Mouse (Mus musculus): ENCODE measurements around the gene Dyrk3.
"Not testable (repeated sequence)": the region's sequence is repeated elsewhere in the genome, so short reads cannot be mapped to it uniquely, and the experiment has no call there.

Dyrk3 gene

DNA sequence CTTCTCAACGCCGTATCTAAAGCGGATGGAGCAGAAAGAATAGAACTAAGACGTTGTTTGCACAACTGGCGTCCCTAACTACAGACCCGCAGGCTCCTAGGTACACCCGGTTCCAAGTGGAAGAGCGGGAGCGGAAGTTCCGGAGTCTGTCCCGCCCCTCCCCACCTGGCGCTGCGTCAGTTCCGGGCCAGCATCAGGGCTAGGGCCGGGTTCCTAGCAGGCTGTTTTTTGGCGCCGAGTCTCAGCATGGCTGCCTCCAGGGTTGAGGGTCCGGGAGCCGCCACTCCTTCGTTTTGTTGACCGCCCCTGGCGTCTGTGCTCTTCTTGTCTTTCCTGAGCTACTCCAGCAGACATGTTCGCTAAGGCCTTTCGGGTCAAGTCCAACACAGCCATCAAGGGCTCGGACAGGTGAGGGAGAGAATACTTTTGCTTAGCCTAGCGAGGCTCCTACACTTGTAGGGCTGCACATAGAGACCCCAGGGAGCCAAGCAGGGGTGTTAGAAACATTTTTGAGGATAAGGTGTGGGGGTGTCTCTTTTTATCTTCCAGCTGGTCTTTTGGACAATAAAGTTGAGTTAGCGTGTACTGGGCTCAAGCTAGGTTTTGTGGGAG, 15.0 kb upstream of the Dyrk3 start, which contains the start of gene Eif2d:
TSS of gene Eif2d (plus strand) at position 164 of the 612 bp plus-strand sequence.
- peak; percentile 89 for DNase-seq

DNA sequence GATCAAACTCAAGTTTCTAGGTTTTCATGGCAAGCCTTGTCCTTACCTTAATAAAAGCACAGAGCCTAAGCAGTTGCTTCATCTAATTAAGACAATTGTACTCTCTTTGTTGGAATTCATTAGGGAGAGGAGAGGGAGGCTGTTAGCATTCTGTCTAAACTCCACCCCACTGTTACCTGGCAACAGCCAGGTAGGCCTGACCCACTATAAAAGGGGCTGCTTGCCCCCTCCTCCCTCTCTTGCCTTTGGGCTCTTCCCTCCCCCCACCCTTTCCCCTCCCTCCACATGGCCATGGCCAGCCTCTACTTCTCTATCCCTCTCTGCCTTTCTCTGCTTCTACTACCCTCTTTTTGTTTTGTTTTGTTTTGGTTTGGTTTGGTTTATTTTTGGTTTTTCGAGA, 11.4 kb upstream of the Dyrk3 start:
- no peak for DNase-seq

- no peak for DNase-seq
Observed at GRCm38 (mm10) chr1:131146181-131146614, 8.1 kb upstream of the Dyrk3 start.

- DNase-seq, result not testable (repeated sequence)
Observed at GRCm38 (mm10) chr1:131145222-131145621, 7.1 kb upstream of the Dyrk3 start.

DNA sequence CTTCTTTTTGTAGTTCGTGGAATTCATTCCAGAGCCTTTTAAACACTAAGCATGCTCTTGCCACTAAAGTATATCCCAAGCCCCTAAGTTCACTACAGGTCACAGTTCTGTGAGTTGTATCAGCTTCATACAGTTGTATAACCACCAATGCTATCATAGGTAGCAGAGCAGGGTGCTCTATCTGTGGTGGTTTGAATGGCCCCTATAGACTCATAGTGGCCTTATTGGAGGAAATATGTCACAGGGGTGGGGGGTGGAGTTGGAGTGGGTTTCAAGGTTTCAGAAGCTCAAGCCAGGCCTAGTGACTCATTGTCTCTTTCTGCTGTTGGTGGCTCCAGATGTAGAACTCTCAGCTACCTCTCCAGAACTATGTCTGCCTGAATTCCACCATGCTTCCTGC, 4.3 kb upstream of the Dyrk3 start:
- no peak for DNase-seq

GRCm38 (mm10) chr1:131141449-131141848, 3.3 kb upstream of the Dyrk3 start:
- no peak for DNase-seq

DNA sequence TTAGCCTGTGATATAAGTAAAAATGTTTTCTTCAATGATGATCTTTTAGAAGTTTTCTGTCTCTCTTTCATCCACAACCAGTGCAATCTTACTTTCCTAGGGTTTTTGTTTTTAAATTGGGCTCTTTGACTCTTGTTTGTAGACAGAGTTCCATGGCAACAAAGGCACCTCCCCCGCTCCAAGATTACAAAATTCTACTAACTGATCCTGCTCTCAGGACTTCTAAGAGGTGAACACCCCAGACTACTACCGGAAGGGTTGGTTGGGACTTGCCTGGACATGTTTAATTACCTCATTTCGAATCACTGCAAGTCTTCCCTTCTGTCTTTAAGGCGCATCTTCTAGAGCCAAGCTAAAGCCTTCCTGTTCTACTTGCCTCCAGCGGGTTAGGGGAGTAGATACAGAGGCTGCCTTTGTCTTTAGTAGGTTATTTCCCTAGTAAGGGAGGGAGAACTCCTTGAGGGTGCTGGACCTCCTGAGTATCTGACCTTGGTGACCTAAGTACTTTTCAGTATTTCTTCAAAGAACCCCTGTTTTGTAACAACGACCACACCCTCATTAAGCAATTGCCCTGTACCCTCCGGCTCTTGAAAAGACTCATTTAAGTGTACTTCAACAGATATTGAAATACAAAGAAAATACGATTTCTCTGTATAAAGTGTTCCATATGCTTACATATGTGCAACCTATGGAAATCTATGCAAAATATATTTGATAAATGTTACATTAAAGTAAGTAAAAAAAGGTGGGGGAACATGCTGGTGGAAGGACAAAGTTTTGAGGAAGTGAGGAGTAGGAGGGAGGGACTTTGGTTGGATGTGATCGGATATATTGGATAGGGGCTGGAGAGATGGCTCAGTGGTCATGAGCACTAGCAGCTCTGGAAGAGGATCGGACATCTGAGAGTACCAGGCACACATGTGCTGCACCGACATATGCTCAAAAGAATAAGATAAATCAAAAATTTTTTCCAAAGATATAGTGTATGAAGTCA, 1.3 kb upstream of the Dyrk3 start:
- no peak for DNase-seq

DNA sequence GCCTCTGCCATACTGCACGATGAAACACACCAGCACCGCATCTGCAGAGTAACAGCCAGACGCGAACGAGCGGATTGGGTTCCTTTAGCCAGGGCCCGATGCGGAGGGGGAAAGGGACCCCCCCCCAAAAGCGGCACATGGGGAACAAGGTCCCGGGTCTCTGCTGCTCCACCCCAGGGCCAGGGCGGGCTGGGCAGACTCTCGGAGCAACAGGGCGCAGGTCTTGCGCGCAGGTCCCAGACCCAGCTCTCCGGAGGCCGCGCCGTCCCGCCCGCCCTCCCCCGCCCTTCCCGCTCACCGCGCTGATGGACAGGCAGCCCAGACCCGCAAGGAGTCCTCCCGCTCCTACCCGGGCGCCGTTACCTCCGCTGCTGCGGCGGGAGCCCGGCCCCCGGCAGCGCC, 422 bp downstream of the Dyrk3 start:
- peak; percentile 49 for DNase-seq

GRCm38 (mm10) chr1:131137111-131137510, 1.0 kb downstream of the Dyrk3 start:
- no peak for DNase-seq

GRCm38 (mm10) chr1:131135960-131136629, 2.0 kb downstream of the Dyrk3 start:
- no peak for DNase-seq

DNA sequence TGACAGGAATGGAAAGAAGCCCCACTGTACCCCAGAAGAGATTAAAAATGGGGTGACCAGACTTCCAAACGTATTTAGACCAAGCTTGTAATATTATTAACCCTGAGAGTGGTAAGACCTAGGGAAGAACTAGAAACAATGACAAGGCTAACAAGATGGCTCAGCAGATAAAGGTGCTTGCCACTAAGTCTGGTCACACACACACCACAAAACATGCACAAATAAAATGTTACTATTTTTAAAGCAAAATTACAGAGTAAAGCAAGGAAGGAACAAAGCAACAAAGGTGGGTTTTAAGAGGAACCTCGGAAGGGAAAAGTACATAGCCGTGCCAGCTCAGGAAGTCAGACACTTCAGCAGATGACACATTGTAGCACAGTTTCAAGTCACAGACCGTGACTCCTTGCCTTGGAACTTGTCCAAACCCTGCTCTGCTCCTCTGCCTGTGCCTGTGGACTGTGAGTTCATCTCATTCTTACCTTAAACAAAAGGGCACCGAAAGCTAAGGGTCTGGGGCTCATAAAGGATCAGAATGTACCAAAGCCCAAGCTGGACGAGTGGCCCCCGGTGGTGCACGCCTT, 3.1 kb downstream of the Dyrk3 start:
- DNase-seq, result no peak

- no peak for DNase-seq
Observed at GRCm38 (mm10) chr1:131134231-131134630, 3.9 kb downstream of the Dyrk3 start.

DNA sequence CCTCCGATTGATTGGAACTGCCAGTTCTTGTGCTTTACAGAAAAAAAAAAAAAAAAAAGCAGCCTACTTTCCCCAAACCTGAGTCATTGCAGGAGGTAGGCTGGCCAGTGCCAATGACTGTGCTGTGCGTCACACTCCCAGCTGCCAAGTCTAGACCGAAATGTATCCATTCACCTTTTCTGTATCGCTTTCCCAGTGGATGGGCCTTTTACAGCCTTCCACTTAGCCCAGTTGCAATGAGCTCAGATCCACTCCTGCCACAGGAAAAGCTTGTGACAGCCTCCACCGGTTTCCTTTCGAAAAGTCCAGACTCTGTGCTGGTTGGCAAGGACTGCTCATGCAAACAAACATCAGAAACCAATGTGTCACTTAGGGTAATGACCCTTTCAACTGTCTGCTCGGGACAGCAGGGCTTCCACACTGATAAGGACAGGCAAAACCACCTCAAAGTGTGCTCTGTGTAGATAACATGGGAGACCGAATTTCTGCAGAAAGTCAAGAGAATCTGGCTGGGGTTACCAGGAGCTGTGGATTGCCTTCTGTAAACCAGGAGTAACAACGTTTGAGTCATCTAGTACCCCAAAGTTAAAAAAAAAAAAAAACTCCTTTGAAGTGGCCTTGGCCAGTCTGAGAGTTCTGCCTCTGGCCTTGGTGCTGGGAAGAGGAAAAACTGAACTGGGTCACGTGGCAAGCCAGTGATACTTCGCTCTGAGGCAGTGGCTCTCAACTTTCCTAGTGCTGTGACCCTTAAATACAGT, 12.0 kb downstream of the Dyrk3 start:
- DNase-seq, result no peak

- DNase-seq, result no peak
Observed at GRCm38 (mm10) chr1:131123522-131124265, 14.4 kb downstream of the Dyrk3 start.

- DNase-seq, result no peak
Observed at GRCm38 (mm10) chr1:131121987-131122386, 16.2 kb downstream of the Dyrk3 start.

GRCm38 (mm10) chr1:131119026-131119425, 19.1 kb downstream of the Dyrk3 start:
- no peak for DNase-seq

DNA sequence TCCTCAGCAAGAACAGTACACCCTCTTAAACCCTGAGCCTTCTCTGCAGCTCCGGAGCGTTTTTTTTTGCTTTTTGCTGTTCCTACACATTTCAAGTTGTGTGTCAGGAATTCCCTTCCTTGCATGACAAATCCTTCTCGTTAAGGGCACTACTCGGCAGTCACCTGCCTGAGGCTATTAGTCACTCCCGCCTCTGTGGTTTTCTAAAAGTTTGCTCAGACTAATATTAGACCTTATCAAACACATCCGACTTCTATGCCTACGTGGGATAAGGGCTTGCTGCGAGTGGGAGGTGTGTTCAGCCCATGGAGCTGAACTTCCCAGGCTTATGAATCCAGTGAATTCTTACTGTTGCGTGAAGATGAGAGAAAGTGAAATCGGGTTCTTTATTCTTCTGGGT, 19.6 kb downstream of the Dyrk3 start:
- no peak for DNase-seq

DNA sequence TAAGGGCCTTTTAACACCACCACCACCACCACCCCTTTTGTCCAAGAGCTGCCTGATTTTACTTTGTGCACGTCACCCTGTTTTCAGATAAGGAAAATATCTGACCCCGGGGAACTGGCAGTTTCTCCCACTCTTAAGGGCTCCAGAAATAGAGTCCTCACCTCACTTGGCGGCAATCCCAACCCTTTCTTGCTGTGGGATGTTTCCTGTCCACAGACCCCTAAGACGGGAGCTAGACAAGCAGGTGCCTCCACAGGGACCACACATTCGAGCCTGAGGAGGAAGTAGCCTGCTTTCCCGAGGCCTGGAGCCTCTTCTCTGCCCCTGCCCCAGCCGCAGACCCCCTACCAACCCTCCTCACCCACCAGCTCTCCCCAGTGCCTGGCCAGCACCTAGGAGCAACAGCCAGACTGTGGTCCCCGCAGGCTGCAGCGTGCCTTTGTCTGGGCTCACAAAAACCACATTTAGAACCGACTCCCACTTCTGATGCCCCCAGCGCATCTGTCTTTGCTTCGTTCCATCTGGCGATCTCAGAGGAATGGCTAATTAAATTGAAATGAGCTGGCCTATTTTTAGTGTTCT, 21.6 kb downstream of the Dyrk3 start:
- DNase-seq, result peak; percentile 44

GRCm38 (mm10) chr1:131115932-131116331, 22.2 kb downstream of the Dyrk3 start:
- DNase-seq, result peak; percentile 72

- DNase-seq, result no peak
Observed at GRCm38 (mm10) chr1:131112576-131112975, 25.6 kb downstream of the Dyrk3 start.

DNA sequence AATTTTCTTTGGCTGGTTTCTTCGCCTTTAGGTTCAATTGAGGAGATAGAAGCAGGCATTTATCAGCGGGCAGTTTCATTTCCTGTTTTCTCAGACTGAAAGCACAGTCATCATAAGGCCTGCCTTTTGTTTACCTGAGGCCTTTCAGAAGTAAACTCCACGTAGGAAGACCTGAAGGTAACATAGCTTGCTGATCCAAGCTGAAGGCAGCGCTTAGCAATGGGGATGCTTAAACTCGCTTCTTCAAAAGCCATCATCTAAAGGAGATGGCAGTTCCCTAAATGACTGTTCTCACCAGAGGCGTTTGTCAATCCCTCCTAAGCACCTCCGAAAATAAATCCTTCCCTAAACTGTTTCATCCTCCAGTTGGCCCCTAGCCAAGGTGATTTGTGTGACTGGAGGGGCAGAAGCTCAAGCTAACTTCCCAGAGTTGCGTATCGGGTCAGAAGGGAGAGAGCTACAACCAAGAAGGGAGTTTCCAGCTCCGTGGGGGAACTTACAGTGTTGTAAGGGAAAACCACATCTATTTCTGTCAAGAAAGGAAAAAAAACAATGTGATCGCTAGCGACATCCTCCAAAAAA, 27.5 kb downstream of the Dyrk3 start:
- no peak for DNase-seq
